Mouse (Mus musculus) heart, embryonic 13.5 days (tissue): ENCODE measurements around the gene Syngap1. TPM values are rescaled to one million over a fixed set of nuclear protein-coding genes. Genes with fewer than 3 reads are reported as not detected.

Experiments used
- ATAC-seq: fragments of 200-750 bp; cut with Nextera tagmentation; 2 replicates; pipeline ENCODE4 v1.8.0; 2017; ENCODE audit warnings: moderate TSS enrichment; ENCODE audit not compliant: insufficient number of reproducible peaks, low FRiP score, low TSS enrichment; ENCODE audit errors: extremely low read depth
- H3K27ac ChIP-seq: fragments of 300-500 bp; sonication (generic); replicated peaks from 2 replicates; pipeline ENCODE4 v1.5.1; 2015; ENCODE audit warnings: moderate library complexity, mild to moderate bottlenecking, inconsistent platforms
- H3K27me3 ChIP-seq: fragments of 300-500 bp; sonication (generic); replicated peaks from 2 replicates; pipeline ENCODE4 v1.6.1; 2015; ENCODE audit warnings: mild to moderate bottlenecking, inconsistent platforms
- H3K36me3 ChIP-seq: fragments of 300-500 bp; sonication (generic); 2 replicates; pipeline ENCODE4 v1.6.1; 2015; ENCODE audit warnings: mild to moderate bottlenecking, inconsistent platforms
- H3K4me1 ChIP-seq: fragments of 300-500 bp; sonication (generic); 2 replicates; pipeline ENCODE4 v1.6.1; 2015; ENCODE audit warnings: inconsistent platforms
- H3K4me2 ChIP-seq: fragments of 300-500 bp; sonication (generic); 2 replicates; pipeline ENCODE4 v1.6.1; 2015; ENCODE audit warnings: inconsistent platforms, mild to moderate bottlenecking, moderate library complexity
- H3K4me3 ChIP-seq: fragments of 300-500 bp; sonication (generic); 2 replicates; pipeline ENCODE4 v1.5.1; 2015; ENCODE audit warnings: moderate library complexity, mild to moderate bottlenecking, inconsistent platforms
- H3K9ac ChIP-seq: fragments of 300-500 bp; sonication (generic); 2 replicates; pipeline ENCODE4 v1.6.1; 2015; ENCODE audit warnings: inconsistent platforms, mild to moderate bottlenecking, moderate library complexity
- H3K9me3 ChIP-seq: fragments of 300-500 bp; sonication (generic); 2 replicates; pipeline ENCODE4 v1.6.1; 2016; ENCODE audit warnings: inconsistent platforms
- WGBS: fragments of 180-500 bp; shearing (Covaris S2); methylation state at CpG from one replicate; pipeline ENCODE4 v1.1.7; 2015; ENCODE audit warnings: mixed read lengths; 5-methylcytosine and 5-hydroxymethylcytosine counted together
- microRNA-seq: library from miRNA; unstranded; fragments of <30 nt; microRNA quantifications from one replicate; pipeline ENCODE4, GENCODE M21; 2016
- polyA plus RNA-seq: library from polyadenylated mRNA; unstranded; fragments of >200 nt; fragmentation: Nextera tagmentation; extraction: Ambion mirVana; gene quantifications from 2 replicates; pipeline ENCODE4 v1.2.1, GENCODE M21; 2015

The Syngap1 gene
- polyA plus RNA-seq, 1 experiment from 2014 or later, result 2.0 TPM

DNA sequence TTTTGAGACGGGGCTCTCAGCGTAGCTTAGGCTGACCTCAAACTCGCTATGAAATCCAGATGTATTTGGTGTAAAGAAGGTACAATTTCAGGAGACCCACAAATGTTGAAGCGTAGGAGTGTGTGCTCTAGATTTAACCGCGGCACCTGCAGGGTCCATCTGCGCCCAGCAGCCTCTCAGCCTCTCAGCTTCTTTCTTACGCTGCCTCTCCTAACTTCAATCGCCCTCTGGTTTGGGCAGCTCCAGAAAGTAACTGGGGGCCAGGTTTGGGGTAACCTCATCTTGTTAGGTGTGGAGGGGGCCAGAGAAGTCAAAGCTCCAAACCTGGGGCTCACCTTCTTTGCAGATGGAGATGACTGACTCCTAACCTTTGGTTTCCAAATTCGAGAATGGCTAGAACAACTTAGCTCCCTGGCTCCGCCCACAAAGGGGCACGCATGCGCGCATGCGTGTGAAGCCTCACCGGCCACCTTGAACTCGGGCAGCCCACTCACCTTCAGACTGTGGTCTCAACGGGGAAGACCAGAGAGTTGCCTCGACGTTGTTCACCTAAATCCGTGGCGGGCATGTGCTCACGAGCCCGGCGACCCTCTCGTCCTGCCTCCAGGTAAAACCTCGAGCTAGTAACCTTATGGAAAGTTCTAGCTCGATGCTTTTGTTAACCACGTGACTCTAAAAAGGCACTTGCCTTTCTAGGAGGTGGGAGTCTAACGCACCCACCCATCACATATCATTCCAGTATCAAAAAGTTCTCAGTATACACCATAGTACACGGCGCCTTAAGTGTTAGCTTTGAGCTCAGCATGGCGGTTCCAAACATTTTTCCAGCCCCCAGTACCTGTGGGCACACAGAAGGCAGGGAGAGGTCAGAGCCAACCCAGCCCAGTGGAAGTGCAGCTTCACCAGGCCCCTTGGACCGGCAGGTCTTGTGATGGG lies 76.8 kb downstream of the Syngap1 start:
- peak overlapping the region; percentile 81 for H3K4me2 ChIP-seq
- peaks cover 19% of the 10 kb centered on the region for H3K4me1 ChIP-seq
- peak overlapping the region; percentile 82 for H3K27ac ChIP-seq
- ATAC-seq, result peak; percentile 63; the same call in 1 of the 2 replicates
- no peaks in the 10 kb centered on the region for H3K9me3 ChIP-seq
- H3K36me3 ChIP-seq, result peaks cover 34% of the 10 kb centered on the region
- WGBS, result 5% methylated on average over 34 of the region's 34 CpGs
- no peaks in the 10 kb centered on the region for H3K27me3 ChIP-seq
- H3K4me3 ChIP-seq, result peak overlapping the region; percentile 68
- peak overlapping the region; percentile 85 for H3K9ac ChIP-seq

- peak overlapping the region; percentile 85 for H3K9ac ChIP-seq
- peaks cover 16% of the 10 kb centered on the region for H3K4me1 ChIP-seq
- peak overlapping the region; percentile 82 for H3K27ac ChIP-seq
- H3K36me3 ChIP-seq, result peaks cover 42% of the 10 kb centered on the region
- H3K4me3 ChIP-seq, result peak overlapping the region; percentile 68
- no peak for ATAC-seq
- H3K4me2 ChIP-seq, result peak overlapping the region; percentile 81
- no peaks in the 10 kb centered on the region for H3K9me3 ChIP-seq
- H3K27me3 ChIP-seq, result no peaks in the 10 kb centered on the region
- WGBS, result 43% methylated on average over 12 of the region's 12 CpGs
Measured at GRCm38 (mm10) chr17:27018555-27019196, 77.6 kb downstream of the Syngap1 start.

DNA sequence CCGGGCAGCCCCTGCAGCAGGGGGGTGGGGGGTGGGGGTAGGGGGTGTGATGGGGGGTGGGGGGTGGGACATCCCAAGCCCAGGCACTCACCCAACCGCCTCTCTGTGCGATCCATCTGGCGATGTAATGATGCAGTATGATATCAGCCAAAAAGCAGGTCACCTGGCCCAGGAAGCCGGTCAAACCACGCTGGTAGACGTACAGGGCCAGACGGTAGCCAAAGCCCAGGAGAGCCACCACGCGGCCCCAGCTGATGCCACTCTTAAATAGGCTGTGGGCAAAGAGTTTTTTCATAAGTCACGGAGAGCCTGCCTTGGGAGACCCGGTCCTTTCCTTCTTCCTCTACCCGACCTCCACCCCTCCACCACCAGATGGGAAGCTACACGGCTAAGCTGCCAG lies 80.0 kb downstream of the Syngap1 start:
- Histone ChIP-seq H3K4me1 (peaks cover 16% of the 10 kb centered on the region), H3K27me3 (no peaks in the 10 kb centered on the region), H3K9me3 (no peaks in the 10 kb centered on the region), H3K36me3 (peaks cover 66% of the 10 kb centered on the region), H3K9ac (no peak overlapping the region), H3K4me3 (no peak overlapping the region), H3K4me2 (no peak overlapping the region), H3K27ac (no peak overlapping the region)
- WGBS, result 90% methylated on average over 14 of the region's 14 CpGs
- no peak for ATAC-seq

DNA sequence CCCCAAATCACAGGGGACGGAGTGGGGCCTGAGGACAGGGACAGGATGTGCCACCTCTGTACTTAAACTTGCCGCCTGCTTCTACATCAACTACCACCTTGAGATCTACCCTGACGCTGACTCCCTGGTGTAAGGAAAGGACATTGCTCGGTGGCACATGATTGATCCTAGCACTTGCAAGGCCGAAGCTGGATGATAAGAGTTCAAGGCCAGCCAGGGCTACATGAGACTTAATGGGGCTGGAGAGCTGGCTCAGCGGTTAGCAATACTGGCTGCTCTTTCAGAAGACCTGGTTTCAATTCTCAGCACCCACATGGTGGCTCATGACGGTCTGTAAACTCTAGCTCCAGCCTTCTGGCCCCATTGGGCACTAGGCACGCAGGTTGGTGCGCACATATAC lies 80.7 kb downstream of the Syngap1 start:
- WGBS, result 83% methylated on average over 9 of the region's 9 CpGs
- no peak for ATAC-seq
- Histone ChIP-seq H3K27ac (no peak overlapping the region), H3K36me3 (peaks cover 69% of the 10 kb centered on the region), H3K4me2 (no peak overlapping the region), H3K27me3 (no peaks in the 10 kb centered on the region), H3K4me1 (peaks cover 17% of the 10 kb centered on the region), H3K4me3 (no peak overlapping the region), H3K9me3 (no peaks in the 10 kb centered on the region), H3K9ac (no peak overlapping the region)

Small RNAs within 50 kb of the gene (microRNA-seq; reads per million reads assigned to microRNA genes)
- gene Gm27775 (not detected), gene Mir3083 (not detected), gene Mir6968 (1.2 reads per million)

Other genes starting within 250 kb of the Syngap1 start
- 9.4 and 10.2 TPM in 2 replicates for gene Crebrf, start 225.6 kb upstream of the Syngap1 start, polyA plus RNA-seq
- gene Bnip1, start 160.2 kb upstream of the Syngap1 start, polyA plus RNA-seq, result 56.6 and 60.5 TPM in 2 replicates
- gene Nkx2-5, start 96.2 kb upstream of the Syngap1 start, polyA plus RNA-seq, result 136 and 142 TPM in 2 replicates
- 6.3 and 7.0 TPM in 2 replicates for gene Kifc5b, start 24.2 kb upstream of the Syngap1 start, polyA plus RNA-seq
- gene Phf1, start 8.2 kb upstream of the Syngap1 start, polyA plus RNA-seq, result 8.4 and 9.2 TPM in 2 replicates
- gene Cuta, start 1.7 kb upstream of the Syngap1 start, polyA plus RNA-seq, result 152 and 169 TPM in 2 replicates
- 9.1 and 9.8 TPM in 2 replicates for gene Zbtb9, start 31.9 kb downstream of the Syngap1 start, polyA plus RNA-seq
- gene Bak1, start 87.8 kb downstream of the Syngap1 start, polyA plus RNA-seq, result 5.3 and 5.4 TPM in 2 replicates
- gene Itpr3, start 116.1 kb downstream of the Syngap1 start, polyA plus RNA-seq, result 1.2 and 1.5 TPM in 2 replicates
- gene Uqcc2, start 192.7 kb downstream of the Syngap1 start, polyA plus RNA-seq, result 287 and 310 TPM in 2 replicates
- 0.16 and 0.20 TPM in 2 replicates for gene Ip6k3, start 226.5 kb downstream of the Syngap1 start, polyA plus RNA-seq